22 mouse cellular contexts compared by ENCODE assay signal in the genomic region with DNA sequence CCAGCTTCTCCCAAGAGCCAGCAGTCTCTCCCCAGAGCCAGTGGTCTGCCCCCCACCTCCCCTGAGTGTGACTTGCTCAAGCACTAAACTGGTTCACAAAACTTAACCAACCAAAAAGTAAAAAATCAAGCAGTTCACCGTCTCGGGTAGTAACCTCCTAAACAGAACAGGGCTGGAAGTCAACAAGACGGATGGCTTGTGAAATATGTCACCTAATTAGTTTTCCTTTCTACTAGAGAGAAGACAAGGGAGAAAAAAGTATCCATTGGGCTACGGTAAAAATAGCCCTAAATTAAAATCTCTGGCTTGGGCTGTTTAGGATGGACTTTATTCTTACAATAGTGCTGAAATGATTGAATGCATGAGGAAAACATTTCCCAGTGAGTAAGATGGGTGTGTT.
"Had no signal": no experiment of that assay in that cellular context is flagged by ENCODE, and none has a peak within 500 bp of the region (broad histone marks: within the 10 kb centered on the region; RNA-seq: fewer than 3 reads in every experiment).

No protein-coding gene starts in this region.

- H3K9me3 ChIP-seq: heart, embryonic 13.5 days; heart, embryonic 15.5 days; hindbrain, embryonic 13.5 days; hindbrain, embryonic 15.5 days; limb, embryonic 13.5 days; limb, embryonic 15.5 days had no signal

- H3K4me1 ChIP-seq: heart, embryonic 13.5 days; heart, embryonic 15.5 days; hindbrain, embryonic 13.5 days; hindbrain, embryonic 15.5 days; limb, embryonic 15.5 days had no signal

- H3K36me3 ChIP-seq: heart, embryonic 13.5 days; heart, embryonic 15.5 days; hindbrain, embryonic 13.5 days; hindbrain, embryonic 15.5 days; limb, embryonic 13.5 days; limb, embryonic 15.5 days had no signal

- H3K4me3 ChIP-seq: heart, adult 2 months; heart, embryonic 13.5 days; heart, embryonic 15.5 days; hindbrain, embryonic 13.5 days; hindbrain, embryonic 15.5 days; layer of hippocampus, adult 2 months; left cerebral cortex, adult 2 months; limb, embryonic 13.5 days; limb, embryonic 15.5 days had no signal

- H3K27ac ChIP-seq: heart, adult 2 months; heart, embryonic 13.5 days; heart, embryonic 15.5 days; hindbrain, embryonic 13.5 days; hindbrain, embryonic 15.5 days; hindbrain, postnatal 0 days; layer of hippocampus, adult 2 months; left cerebral cortex, adult 2 months; limb, embryonic 13.5 days; limb, embryonic 15.5 days had no signal

- H3K4me2 ChIP-seq: heart, embryonic 11.5 days; heart, embryonic 13.5 days; heart, embryonic 15.5 days; hindbrain, embryonic 13.5 days; hindbrain, embryonic 15.5 days; limb, embryonic 13.5 days; limb, embryonic 15.5 days had no signal

- DNase-seq: forebrain, postnatal 0 days; gastrocnemius, postnatal 14 days; gastrocnemius, postnatal 36 days; heart, adult 2 months; heart, postnatal 14 days; heart, postnatal 36 days; kidney, adult 11 months; kidney, adult 2 months; kidney, postnatal 10 days; kidney, postnatal 25 days; kidney, postnatal 4 days had no signal

- ATAC-seq: forebrain, postnatal 0 days; hindbrain, postnatal 0 days; intestine, embryonic 16.5 days had no signal

- H3K27me3 ChIP-seq: heart, embryonic 13.5 days; heart, embryonic 15.5 days; hindbrain, embryonic 13.5 days; hindbrain, embryonic 15.5 days; limb, embryonic 13.5 days; limb, embryonic 15.5 days had no signal

- H3K9ac ChIP-seq: forebrain, postnatal 0 days; heart, embryonic 13.5 days; heart, embryonic 15.5 days; hindbrain, embryonic 13.5 days; hindbrain, embryonic 15.5 days; limb, embryonic 13.5 days; limb, embryonic 15.5 days had no signal
